Mouse (Mus musculus): ENCODE data around the gene Ngb. TPM values are rescaled to one million over a fixed set of nuclear protein-coding genes. Genes with fewer than 3 reads are reported as not detected.

The Ngb gene
- total RNA-seq, 2 experiments from 2014 or later: 2.5 TPM

DNA sequence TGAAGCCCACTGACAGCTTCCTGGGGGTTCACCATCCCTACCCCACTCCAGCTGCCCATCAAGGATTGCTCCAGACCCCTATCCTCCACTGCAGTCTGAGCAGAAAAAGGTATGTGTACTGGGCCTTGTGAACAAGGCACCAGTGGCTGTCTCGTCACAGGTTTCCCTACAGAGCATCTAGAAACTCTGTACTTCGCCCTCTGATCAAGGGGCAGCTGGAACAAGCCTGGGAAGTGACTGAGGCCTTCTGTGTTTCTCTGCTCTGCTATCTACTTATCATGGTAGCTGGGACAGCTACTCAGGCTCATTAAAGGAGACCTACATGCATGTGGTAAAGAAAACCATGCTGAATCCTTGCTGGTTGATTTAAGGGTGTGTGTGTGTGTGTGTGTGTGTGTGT, 12.6 kb downstream of the Ngb start:
- no peak for DNase-seq

DNA sequence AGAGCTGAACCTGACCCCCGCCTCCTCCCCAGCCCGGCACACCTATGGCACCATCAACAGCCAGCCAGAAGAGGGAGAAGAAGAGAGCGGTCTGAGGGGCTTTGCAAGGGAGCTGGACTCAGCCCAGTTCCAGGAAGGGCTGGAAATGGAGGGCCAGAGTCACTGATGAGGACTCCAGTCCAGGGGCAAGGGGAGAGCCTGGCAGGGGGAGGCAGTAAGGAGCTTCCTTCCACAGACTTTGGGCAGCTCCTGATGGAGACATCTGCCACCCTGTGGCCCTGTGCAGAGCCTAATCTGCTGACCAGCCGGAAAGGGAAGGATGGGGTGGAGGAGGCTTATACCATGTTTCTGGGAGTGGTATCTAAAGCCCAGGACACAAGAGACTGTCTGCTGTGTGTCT, 13.1 kb downstream of the Ngb start:
- no peak for DNase-seq

DNA sequence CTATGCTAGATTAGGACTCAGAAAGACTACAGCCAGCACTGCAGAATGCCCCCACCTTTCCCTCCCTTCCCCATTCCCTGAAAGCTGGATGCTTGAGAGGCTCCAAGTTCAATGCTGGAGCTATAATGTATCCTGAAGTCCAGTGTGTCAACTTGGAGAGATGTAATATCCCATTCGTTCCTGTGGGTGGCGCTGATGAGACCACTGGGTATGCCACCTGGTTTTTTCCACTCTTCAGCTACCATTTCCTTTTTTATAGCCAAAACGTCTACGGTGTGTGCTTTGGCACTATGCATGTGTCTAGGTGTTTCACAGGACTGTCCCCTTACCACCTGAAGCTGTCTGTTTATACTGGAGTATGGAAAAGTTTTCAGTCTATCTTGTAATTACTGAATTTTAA, 14.0 kb downstream of the Ngb start:
- no peak for DNase-seq

DNA sequence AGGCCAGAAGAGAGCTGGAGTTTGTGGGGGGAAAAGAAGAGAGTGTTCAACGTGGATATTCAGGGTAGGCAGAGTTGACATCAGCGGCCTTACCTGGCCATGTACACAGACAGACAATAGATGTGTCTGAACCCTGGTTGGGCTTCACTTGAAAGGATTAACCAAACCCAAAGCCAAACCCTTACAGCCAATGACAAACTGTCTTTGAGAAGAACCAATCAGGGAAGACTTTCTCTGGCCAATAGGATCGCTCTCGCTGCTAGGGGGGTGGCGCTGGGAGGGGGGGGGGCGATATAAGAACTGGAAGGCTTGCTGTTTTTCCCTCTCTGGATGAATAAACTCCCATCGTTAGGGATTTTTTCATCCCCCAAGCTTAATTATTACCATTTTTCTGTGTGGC, 15.1 kb downstream of the Ngb start:
- no peak for DNase-seq

- DNase-seq: no peak
These were observed 19.5 kb downstream of the Ngb start for GRCm38 (mm10) chr12:87082797-87083196.

DNA sequence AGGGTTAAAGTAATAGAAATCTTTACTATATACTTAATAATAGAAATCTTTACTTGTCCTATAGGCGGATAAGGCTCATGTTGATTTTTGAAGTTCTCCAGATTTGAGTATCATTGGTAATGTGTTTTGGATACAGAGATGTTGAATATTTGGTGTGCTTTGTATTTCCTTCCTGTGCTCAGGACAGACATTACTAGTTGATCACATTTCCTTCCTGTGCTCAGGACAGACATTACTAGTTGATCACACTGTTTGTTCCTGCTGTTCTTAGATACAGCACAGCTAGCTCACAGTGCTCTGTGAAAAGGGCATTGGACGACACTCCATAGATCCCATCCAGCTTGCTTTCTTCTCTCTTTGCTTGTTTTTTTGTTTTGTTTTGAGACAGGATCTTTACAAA, 25.7 kb downstream of the Ngb start:
- DNase-seq: no peak

GRCm38 (mm10) chr12:87070520-87070919, 31.8 kb downstream of the Ngb start:
- no peak for DNase-seq

GRCm38 (mm10) chr12:87066429-87066828, 35.9 kb downstream of the Ngb start:
- peak; percentile 24 to 36 for DNase-seq

GRCm38 (mm10) chr12:87065446-87065845, 36.9 kb downstream of the Ngb start:
- DNase-seq: no peak

DNA sequence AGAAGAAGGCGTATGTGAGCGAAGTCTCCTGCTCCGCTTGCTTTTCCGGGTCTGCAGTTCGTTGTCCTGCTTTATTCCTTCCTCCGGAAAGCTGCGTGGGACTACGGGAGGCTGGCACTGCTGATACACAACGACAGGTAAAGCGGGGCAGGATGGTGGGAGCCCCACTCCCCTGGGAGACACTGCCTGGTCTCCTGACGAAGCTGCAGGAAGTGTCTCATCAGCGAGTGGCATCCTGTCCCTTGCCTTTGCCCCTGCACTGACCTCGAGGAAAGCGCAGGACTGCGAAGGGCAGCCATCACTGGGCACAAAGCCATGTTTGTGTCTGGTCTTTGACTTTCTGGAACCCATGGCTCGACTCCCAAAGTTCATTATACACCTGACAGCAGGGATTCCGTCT, 45.3 kb downstream of the Ngb start:
- no peak for DNase-seq

DNA sequence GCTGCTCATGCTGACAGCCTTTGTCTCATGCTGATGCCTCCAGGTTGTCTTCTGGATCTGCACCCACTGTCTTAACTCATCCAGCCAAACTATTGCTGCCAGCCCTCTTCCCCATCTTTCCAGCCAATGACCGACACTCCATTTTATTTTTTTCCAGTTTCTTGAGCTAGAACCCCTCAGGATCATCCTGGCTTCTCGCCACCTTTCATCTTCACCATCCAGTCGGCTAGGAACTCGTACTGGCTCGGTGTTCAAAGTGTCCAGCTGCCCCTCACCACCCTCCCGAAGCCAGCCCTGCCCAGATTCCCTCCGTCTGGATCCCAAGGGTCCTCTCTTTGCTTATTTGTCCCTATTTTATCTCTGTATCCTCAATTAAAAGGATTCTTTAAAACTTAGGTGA, 47.5 kb downstream of the Ngb start:
- DNase-seq: no peak

DNA sequence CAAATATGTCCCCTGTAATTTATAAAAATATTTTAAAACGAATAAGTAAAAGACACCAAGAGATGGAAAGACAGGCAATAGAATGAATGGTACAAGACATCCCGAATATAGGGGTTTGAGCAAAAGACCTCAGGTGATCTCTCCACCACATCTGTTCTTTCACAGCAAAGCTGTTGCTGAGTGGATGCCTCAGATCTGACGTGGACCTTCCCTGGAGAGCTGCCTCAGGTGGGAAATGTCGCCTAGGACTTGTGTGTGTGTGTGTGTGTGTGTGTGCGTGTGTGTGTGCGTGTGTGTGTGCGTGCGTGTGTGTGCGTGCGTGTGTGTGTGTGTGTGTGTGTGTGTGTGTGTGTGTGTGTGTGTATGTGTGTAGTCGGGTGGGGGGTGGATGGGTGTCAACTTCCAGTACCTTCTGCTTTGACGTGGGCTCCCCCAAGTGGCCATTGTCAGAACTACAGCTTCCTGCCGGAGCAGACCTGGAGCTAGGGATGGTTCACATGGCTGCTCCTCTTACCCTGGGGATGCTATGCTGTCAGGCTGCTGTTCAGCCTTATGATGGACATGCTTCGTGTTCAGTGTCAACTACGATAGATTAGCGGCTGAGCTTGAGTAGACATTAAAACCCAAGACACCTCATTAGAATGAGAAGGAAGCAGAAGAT, 49.5 kb downstream of the Ngb start:
- peak; percentile 86 to 89 for DNase-seq

DNA sequence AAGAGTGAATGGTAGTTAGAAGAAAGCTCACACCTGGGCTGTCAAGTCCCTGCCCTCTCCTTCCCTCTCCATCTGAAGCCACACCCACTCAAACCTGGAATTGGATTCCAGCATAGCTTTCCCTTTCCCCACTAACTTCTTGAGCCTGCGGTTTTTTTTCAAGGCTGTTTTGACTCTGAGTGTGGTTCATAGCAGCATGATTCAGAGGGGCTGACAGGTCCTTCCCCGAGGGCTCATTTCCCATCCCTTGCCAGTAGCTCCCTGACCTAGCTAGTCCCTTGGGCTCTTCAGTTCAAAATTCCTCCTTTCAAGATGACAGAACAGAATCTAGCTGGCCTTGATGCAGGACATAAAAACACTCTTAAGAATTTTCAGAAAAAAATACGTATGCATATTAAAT, 54.8 kb downstream of the Ngb start:
- no peak for DNase-seq

Other genes with a start within 250 kb of the Ngb start
- 10 to 100 TPM; 68.3 to 69.5 TPM for gene Irf2bpl, start 217.7 kb downstream of the Ngb start, total RNA-seq (2021)
- gene Cipc, start 155.5 kb downstream of the Ngb start, total RNA-seq (2021): 10 to 100 TPM; 66.6 to 72.9 TPM
- 10 to 100 TPM in 1 of 2 experiments, 1 to 10 TPM in 1; 6.8 to 10.6 TPM for gene Zdhhc22, start 112.1 kb downstream of the Ngb start, total RNA-seq (2021)
- gene Tmem63c, start 81.2 kb downstream of the Ngb start, total RNA-seq (2021): 10 to 100 TPM; 36.2 to 36.4 TPM
- 10 to 100 TPM; 47.3 to 48.1 TPM for gene Gstz1, start 44.6 kb upstream of the Ngb start, total RNA-seq (2021)
- 10 to 100 TPM; 17.5 TPM for gene Pomt2, start 45.4 kb upstream of the Ngb start, total RNA-seq (2021)
- 1 to 10 TPM; 2.7 to 2.9 TPM for gene Samd15, start 97.2 kb upstream of the Ngb start, total RNA-seq (2021)
- 10 to 100 TPM; 29.4 to 30.4 TPM for gene Tmed8, start 97.9 kb upstream of the Ngb start, total RNA-seq (2021)
- 1 to 10 TPM; 2.6 to 3.7 TPM for gene Noxred1, start 136.2 kb upstream of the Ngb start, total RNA-seq (2021)
- gene Vipas39, start 163.7 kb upstream of the Ngb start, total RNA-seq (2021): 10 to 100 TPM; 52.3 to 60.7 TPM
- 100 to 1,000 TPM; 198 to 207 TPM for gene Ahsa1, start 163.9 kb upstream of the Ngb start, total RNA-seq (2021)
- gene Ism2, start 197.2 kb upstream of the Ngb start, total RNA-seq (2021): under 1 TPM in 1 of 2 experiments, not detected in 1; 0.42 TPM